Mouse (Mus musculus): ENCODE measurements around the gene Iqgap2. TPM values are rescaled to one million over a fixed set of nuclear protein-coding genes. Genes with fewer than 3 reads are reported as not detected.

Gene Iqgap2
- polyA plus RNA-seq, 1 experiment from 2014 or later: 11.0 TPM

DNA sequence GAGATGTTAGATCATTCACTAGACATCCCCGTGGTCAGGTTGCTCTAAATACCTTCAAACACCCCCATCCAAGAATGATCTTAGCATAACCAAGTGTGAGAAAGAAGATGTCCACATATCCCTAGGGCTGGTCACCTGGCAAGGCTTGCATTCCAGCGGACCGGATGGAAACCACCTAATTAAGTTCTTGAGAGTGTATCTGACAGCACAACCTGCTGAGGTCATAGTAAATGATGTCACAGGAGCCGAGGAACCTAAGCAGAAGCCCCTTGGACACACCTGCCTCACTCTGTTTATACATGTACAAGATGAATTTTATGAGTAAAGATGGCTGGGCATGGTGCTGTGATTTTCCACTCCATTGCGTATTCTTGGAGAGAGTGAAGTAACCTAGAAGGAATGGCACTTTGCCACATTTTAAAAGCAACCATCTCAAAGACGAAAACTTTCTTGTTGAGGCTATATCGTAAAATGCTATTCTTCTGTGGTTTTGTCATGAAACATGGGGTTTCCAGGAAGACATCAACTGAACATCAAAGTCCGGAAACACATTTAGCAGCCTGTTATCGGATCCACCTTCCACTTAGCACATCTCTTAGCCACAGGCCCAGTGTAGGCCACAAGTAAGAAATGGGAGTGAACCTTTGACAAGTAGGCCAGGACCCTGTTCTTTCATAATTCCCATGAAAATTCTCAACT is 179.0 kb downstream of the Iqgap2 start:
- 93% methylated on average over 9 of the region's 9 CpGs for WGBS
- no peak overlapping the region for H3K4me3 ChIP-seq
- DNase-seq (ENCODE audit: low spot score): no peak
- H3K27me3 ChIP-seq (replicated peaks; ENCODE audit: low read depth, poor library complexity, severe bottlenecking): no peaks in the 10 kb centered on the region
- no peaks in the 10 kb centered on the region for H3K9me3 ChIP-seq
- H3K27ac ChIP-seq (replicated peaks): no peak overlapping the region
- H3K36me3 ChIP-seq (replicated peaks): 0 out of 2 replicates have a peak, but pooled peaks cover 3% of the 10 kb centered on the region
- no peaks in the 10 kb centered on the region for H3K4me1 ChIP-seq

DNA sequence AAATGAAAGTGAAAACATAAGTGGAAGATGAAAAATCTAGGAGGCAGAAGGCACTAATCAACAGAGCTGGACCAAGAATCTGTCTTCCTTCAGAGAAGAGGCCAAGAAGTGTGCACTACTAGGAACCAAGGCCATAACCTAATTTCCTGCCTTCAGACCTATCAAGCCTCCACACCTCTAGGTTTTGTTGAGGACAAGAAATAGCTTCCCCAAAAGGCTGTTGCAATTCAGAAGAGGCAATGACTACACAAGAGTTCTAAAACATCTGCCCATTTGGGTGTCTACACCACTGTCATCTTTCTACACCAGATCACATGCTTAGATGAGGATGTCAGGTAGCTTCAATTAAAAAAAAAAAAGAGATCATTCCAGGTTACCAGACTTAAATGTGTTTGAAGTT is 179.7 kb downstream of the Iqgap2 start:
- Histone ChIP-seq H3K36me3 (replicated peaks) (peaks cover 7% of the 10 kb centered on the region; the same call in 1 of the 2 replicates), H3K9me3 (no peaks in the 10 kb centered on the region), H3K27me3 (replicated peaks; ENCODE audit: low read depth, poor library complexity, severe bottlenecking) (no peaks in the 10 kb centered on the region), H3K4me1 (no peaks in the 10 kb centered on the region), H3K4me3 (no peak overlapping the region), H3K27ac (replicated peaks) (no peak overlapping the region)
- no peak for DNase-seq (ENCODE audit: low spot score)

DNA sequence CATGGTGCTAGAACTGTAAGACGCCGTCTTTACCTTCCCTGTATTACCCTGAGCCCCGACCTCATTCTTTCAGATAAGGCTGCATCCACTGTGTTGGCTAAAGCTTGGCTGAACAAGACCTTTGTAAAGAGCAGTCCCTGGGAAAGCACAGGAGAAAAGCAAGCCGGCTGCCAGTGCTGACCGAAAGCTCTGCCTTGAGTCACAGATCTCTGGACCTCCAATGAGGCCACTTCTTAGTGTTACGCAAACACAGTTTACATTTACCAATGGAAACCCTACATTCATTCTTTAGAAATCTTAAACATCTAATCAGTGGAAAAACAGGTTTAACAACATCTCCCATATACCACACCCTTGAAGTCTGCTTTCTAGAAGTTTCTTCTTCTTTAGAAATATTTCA is 186.1 kb downstream of the Iqgap2 start:
- 93% methylated on average over 6 of the region's 6 CpGs for WGBS
- H3K27me3 ChIP-seq (replicated peaks; ENCODE audit: low read depth, poor library complexity, severe bottlenecking): no peaks in the 10 kb centered on the region
- no peaks in the 10 kb centered on the region for H3K9me3 ChIP-seq
- no peak for DNase-seq (ENCODE audit: low spot score)
- no peak overlapping the region for H3K27ac ChIP-seq (replicated peaks)
- H3K36me3 ChIP-seq (replicated peaks): peaks cover 22% of the 10 kb centered on the region
- peaks cover 3% of the 10 kb centered on the region; the same call in 1 of the 2 replicates for H3K4me1 ChIP-seq
- H3K4me3 ChIP-seq: no peak overlapping the region

DNA sequence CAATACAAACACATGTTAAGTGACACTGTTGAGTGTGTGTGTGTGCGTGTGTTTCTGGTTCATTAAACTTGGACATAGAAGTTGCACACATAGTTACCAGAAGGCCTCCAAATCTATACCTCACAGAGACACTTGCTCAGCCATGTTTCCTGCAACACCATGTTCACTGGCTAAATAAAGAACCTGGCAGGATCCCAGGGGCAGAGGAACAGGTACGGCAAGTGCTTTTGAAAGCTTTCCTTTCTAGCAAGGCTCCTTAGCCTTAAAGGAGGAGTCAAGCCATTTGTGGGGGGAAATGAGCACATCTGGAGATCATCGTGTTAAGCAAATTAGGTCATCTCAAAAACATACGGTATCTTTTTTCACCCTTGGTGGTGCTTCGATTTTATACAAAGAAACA is 188.3 kb downstream of the Iqgap2 start:
- Histone ChIP-seq H3K36me3 (replicated peaks) (peaks cover 24% of the 10 kb centered on the region), H3K27me3 (replicated peaks; ENCODE audit: low read depth, poor library complexity, severe bottlenecking) (no peaks in the 10 kb centered on the region), H3K27ac (replicated peaks) (no peak overlapping the region), H3K4me1 (peaks cover 3% of the 10 kb centered on the region; the same call in 1 of the 2 replicates), H3K4me3 (no peak overlapping the region), H3K9me3 (no peaks in the 10 kb centered on the region)
- WGBS: 72% methylated on average over 5 of the region's 5 CpGs
- DNase-seq (ENCODE audit: low spot score): no peak

DNA sequence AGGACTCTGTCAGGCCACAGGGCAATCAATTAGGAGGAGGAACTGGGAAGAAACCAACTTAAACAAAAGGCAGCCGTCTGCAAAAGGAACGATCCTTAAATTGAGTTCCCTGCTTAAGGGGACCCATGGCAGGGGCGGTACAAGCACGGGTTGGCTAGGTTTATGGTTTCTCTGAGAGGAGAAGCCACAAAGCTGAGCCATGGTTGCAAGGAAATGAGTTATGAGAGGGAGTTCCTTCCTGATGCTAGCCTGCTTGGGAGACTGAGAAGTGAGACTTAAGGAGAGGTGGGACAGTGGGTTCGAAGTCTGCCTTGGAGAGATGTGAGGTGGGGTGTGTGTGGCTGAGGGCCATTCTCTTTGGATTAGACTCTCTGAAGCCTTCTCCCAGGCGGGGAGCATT is 193.8 kb downstream of the Iqgap2 start:
- no peak overlapping the region for H3K4me3 ChIP-seq
- WGBS: 60% methylated on average over 6 of the region's 6 CpGs
- no peaks in the 10 kb centered on the region for H3K9me3 ChIP-seq
- H3K27me3 ChIP-seq (replicated peaks; ENCODE audit: low read depth, poor library complexity, severe bottlenecking): no peaks in the 10 kb centered on the region
- peaks cover 16% of the 10 kb centered on the region for H3K36me3 ChIP-seq (replicated peaks)
- H3K27ac ChIP-seq (replicated peaks): no peak overlapping the region; the same call in 1 of the 2 replicates
- H3K4me1 ChIP-seq: no peaks in the 10 kb centered on the region
- DNase-seq (ENCODE audit: low spot score): no peak

DNA sequence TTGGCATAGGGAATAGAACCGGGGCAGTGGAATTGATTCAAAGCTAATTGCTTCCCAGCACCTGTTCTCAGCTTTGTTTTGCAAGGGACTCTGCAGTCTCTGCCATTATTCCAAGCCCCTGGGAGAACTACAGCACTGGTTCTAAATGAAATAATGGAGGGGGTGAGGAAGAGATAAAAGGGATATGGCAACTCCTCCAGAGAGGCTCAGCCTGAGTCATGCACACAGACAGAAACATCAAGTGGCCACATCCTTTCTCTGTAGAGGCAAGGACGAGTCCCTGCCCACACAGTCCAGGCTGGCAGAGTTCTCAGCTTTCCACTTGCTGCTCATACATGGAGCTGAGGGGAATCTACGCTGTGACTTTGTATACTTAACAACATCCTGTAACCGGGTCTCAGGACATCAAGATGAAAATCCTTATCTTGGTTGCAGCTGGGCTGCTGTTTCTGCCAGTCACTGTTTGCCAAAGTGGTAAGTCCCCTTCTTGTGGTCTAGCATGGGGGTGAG is 195.0 kb downstream of the Iqgap2 start, which contains the start of gene F2rl2:
F2rl2 (plus strand) TSS at position 200 of the 510 bp plus-strand sequence.
- WGBS: 67% methylated on average over 4 of the region's 4 CpGs
- Histone ChIP-seq H3K4me1 (no peaks in the 10 kb centered on the region), H3K9me3 (no peaks in the 10 kb centered on the region), H3K27ac (replicated peaks) (no peak within 1 kb of the TSS), H3K36me3 (replicated peaks) (peaks cover 11% of the 10 kb centered on the region), H3K27me3 (replicated peaks; ENCODE audit: low read depth, poor library complexity, severe bottlenecking) (no peaks in the 10 kb centered on the region), H3K4me3 (no peak within 1 kb of the TSS)
- DNase-seq (ENCODE audit: low spot score): no peak

DNA sequence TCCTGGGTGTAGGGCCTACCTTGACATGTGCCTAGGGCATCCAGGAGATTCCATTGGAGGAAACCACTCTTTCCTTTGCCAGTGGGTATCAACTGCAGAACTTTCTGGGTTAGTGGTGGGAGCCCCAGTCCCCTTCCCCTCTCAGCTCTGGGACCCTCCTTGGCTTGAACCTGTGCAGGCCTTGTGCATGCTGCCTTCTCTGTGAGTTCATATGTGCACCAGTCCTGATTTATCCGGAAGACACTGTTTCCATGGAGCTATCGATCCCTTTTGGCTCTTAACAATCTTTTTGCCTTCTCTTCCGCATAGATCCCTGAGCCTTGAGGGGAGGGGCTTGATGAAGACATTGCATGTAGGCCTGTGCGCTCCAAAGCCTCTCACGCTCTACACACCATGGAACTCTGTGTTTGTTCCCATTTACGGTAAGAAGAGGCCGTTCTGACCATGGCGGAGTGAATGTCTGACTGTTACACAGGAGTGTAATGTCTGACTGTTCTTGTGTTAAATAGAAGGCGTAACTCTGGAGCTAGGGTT is 195.5 kb downstream of the Iqgap2 start:
- no peak overlapping the region for H3K27ac ChIP-seq (replicated peaks)
- no peak for DNase-seq (ENCODE audit: low spot score)
- peaks cover 8% of the 10 kb centered on the region for H3K36me3 ChIP-seq (replicated peaks)
- WGBS: 91% methylated on average over 9 of the region's 9 CpGs
- no peaks in the 10 kb centered on the region for H3K27me3 ChIP-seq (replicated peaks; ENCODE audit: low read depth, poor library complexity, severe bottlenecking)
- H3K4me3 ChIP-seq: no peak overlapping the region
- H3K4me1 ChIP-seq: no peaks in the 10 kb centered on the region
- H3K9me3 ChIP-seq: no peaks in the 10 kb centered on the region

DNA sequence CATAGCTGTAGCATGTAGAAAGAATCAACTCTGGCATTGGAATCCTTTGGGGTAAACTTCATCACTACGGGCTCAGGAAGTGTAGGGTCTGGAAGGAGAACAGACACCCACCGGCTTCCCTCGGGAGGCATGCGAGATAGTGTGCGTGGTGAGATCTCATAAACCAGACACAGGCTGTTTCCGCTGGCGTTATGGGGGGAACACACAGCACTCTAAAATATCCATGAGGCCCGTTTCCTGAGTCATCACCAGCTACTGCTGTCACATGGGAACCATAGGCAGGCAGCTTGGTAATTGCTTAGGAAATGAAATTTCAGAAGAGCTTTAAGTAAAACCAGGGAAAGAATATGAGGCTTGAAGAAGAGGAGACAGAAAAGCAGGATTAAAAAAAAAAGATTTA is 199.5 kb downstream of the Iqgap2 start:
- no peak overlapping the region for H3K4me3 ChIP-seq
- 0 out of 2 replicates have a peak, but pooled peaks cover 3% of the 10 kb centered on the region for H3K4me1 ChIP-seq
- DNase-seq (ENCODE audit: low spot score): no peak
- 87% methylated on average over 8 of the region's 8 CpGs for WGBS
- H3K36me3 ChIP-seq (replicated peaks): no peaks in the 10 kb centered on the region
- H3K27ac ChIP-seq (replicated peaks): no peak overlapping the region
- H3K9me3 ChIP-seq: no peaks in the 10 kb centered on the region
- H3K27me3 ChIP-seq (replicated peaks; ENCODE audit: low read depth, poor library complexity, severe bottlenecking): no peaks in the 10 kb centered on the region

DNA sequence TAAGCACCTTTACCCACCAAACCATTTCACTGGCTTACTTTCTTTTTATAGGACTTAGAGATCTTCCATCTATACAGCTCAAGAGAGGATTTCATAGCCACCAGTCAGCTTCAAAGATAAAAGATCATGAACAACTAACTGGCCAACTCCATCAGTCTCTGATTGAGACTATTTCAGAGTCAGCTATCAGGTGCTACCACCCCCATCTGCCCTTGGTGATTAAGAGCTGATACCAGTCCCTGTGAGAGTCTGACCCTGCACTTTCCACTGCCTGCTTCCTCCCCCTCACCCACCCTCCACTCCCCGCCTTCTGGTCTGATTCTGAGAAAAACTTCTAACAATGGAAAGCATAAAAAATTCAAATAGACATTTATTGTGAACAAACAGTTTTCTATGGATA is 203.1 kb downstream of the Iqgap2 start:
- H3K4me3 ChIP-seq: no peak overlapping the region
- H3K27me3 ChIP-seq (replicated peaks; ENCODE audit: low read depth, poor library complexity, severe bottlenecking): no peaks in the 10 kb centered on the region
- H3K27ac ChIP-seq (replicated peaks): no peak overlapping the region
- no peak for DNase-seq (ENCODE audit: low spot score)
- WGBS: 86% methylated on average over 1 of the region's 1 CpGs
- no peaks in the 10 kb centered on the region for H3K9me3 ChIP-seq
- H3K36me3 ChIP-seq (replicated peaks): peaks cover 7% of the 10 kb centered on the region
- H3K4me1 ChIP-seq: 0 out of 2 replicates have a peak, but pooled peaks cover 3% of the 10 kb centered on the region

DNA sequence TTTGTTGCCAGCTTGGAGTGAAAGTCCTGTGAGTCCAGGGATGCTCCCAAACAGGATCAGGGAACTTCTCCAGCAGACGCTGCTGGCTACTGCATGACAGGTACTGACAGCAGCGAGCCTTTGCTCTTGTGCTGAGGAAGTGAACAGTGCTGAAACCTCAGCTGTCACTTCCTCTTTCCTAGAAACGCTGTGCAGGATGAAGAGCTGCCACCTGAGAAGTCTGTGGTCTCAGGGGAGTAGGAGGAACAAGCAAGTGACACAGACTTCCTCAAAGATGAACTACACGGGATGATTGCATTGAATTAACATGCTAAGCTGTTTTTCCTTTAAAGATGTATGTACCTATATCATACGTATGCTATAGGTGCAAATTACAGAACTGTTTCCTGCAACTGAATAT is 206.0 kb downstream of the Iqgap2 start:
- Histone ChIP-seq H3K36me3 (replicated peaks) (peaks cover 25% of the 10 kb centered on the region), H3K9me3 (no peaks in the 10 kb centered on the region), H3K4me3 (no peak overlapping the region), H3K27me3 (replicated peaks; ENCODE audit: low read depth, poor library complexity, severe bottlenecking) (no peaks in the 10 kb centered on the region), H3K27ac (replicated peaks) (no peak overlapping the region), H3K4me1 (0 out of 2 replicates have a peak, but pooled peaks cover 3% of the 10 kb centered on the region)
- 73% methylated on average over 5 of the region's 5 CpGs for WGBS
- no peak for DNase-seq (ENCODE audit: low spot score)

DNA sequence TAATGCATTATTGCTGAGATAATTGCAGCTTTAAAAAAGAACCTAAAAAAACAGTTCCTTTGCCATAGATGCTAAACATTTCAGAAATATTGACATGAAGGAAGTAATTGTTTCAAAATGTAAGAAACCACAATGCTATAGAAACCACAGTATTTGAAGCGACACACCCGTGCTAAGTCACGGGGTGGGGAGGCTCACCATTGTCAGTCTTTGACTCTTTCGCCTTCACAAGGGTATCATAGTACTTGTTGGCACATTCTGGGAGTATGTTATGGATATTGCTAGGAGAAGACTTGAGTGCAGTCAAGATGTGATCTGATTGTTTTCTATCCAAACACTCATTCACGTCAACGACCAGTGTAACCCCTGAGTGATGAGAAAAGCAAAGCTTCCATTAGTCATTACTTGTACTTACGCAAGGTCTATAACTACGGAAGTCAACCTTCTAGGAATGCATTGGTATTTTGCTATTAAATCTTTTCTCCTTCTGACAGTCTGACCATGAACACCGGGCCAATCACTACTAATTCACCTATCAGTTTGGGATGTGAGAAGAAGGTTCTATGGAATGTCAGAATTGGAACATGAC is 207.0 kb downstream of the Iqgap2 start:
- Histone ChIP-seq H3K4me3 (no peak overlapping the region), H3K9me3 (no peaks in the 10 kb centered on the region), H3K27ac (replicated peaks) (no peak overlapping the region), H3K27me3 (replicated peaks; ENCODE audit: low read depth, poor library complexity, severe bottlenecking) (no peaks in the 10 kb centered on the region), H3K36me3 (replicated peaks) (peaks cover 25% of the 10 kb centered on the region), H3K4me1 (0 out of 2 replicates have a peak, but pooled peaks cover 3% of the 10 kb centered on the region)
- no peak for DNase-seq (ENCODE audit: low spot score)
- WGBS: 96% methylated on average over 9 of the region's 9 CpGs

DNA sequence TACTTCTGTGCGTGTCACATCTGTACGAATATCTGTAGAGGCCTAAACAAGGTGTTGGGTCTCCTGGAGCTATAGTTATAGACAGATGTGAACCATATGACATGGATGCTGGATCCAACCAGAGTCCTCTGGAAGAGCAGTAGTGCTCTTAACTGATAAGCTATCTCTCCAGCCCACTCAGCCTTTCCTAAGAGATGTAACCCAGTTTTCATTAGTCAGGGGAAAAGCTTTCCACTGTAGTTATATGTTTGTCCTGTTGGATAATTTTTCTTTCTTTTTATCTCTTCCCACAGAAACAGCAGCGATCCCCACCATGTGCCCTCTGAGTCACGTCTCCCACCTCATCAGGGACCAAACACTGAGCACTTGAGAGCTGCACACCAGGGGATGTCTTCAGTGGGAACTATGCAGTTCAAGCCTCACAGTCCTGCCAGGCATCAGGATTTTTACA is 212.2 kb downstream of the Iqgap2 start:
- H3K4me1 ChIP-seq: no peaks in the 10 kb centered on the region
- no peak overlapping the region for H3K4me3 ChIP-seq
- no peaks in the 10 kb centered on the region for H3K9me3 ChIP-seq
- 90% methylated on average over 4 of the region's 4 CpGs for WGBS
- H3K27me3 ChIP-seq (replicated peaks; ENCODE audit: low read depth, poor library complexity, severe bottlenecking): no peaks in the 10 kb centered on the region
- no peak overlapping the region for H3K27ac ChIP-seq (replicated peaks)
- peaks cover 26% of the 10 kb centered on the region for H3K36me3 ChIP-seq (replicated peaks)
- DNase-seq (ENCODE audit: low spot score): no peak

DNA sequence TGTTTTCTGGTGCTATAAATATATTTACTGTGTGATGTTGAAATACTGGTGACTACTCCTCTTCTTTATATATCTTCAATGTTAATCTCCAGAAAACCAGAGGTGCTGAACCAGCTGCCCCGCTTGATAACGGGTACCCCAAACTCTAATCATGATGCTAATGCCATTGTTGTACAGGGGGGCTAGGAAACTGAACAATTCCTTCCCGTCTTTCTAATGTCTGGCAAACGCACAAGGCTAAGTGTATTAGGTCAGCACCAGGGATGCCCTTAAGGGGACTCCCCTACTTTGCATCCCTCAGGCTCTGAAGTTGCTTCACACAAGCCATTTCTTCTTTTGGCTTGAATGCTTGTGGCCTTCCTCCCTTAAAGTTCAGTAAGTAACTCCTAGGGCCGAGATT is 212.6 kb downstream of the Iqgap2 start:
- H3K27me3 ChIP-seq (replicated peaks; ENCODE audit: low read depth, poor library complexity, severe bottlenecking): no peaks in the 10 kb centered on the region
- WGBS: 88% methylated on average over 5 of the region's 5 CpGs
- H3K36me3 ChIP-seq (replicated peaks): peaks cover 24% of the 10 kb centered on the region
- H3K4me3 ChIP-seq: no peak overlapping the region
- H3K4me1 ChIP-seq: no peaks in the 10 kb centered on the region
- H3K27ac ChIP-seq (replicated peaks): no peak overlapping the region
- H3K9me3 ChIP-seq: no peaks in the 10 kb centered on the region
- DNase-seq (ENCODE audit: low spot score): no peak
